Mouse (Mus musculus): ENCODE measurements around the gene Clec9a.

GRCm38 (mm10) chr6:129380454-129380853 is 28.2 kb upstream of the Clec9a start:
- TF ChIP-seq TAL1 (IDR thresholded peaks at IDR 0.05; ENCODE audit: low read length), result no peak
- TF ChIP-seq GATA1 (IDR thresholded peaks at IDR 0.05; ENCODE audit: low read length), result no peak

Measured in erythroblast, embryonic 14.5 days (primary cell).